Mouse (Mus musculus) kidney, postnatal 0 days (tissue): ENCODE results near the gene Cep128. TPM values are rescaled to one million over a fixed set of nuclear protein-coding genes. Genes with fewer than 3 reads are reported as not detected.

ENCODE experiments used
- ATAC-seq: fragments of 200-750 bp; cut with Nextera tagmentation; replicated peaks from 2 replicates; pipeline ENCODE4 v1.8.0; 2017; ENCODE audit warnings: low read depth, moderate number of reproducible peaks, moderate TSS enrichment, moderate library complexity; ENCODE audit not compliant: low FRiP score
- DNase-seq: peaks from one replicate; pipeline ENCODE4 v3.0.0-alpha.2; 2016; ENCODE audit warnings: low spot score
- H3K27ac ChIP-seq: fragments of 300-500 bp; sonication (generic); 2 replicates; pipeline ENCODE4 v1.5.1; 2014; ENCODE audit warnings: mild to moderate bottlenecking
- H3K27me3 ChIP-seq: fragments of 300-500 bp; sonication (generic); 2 replicates; pipeline ENCODE4 v1.6.1; 2014; ENCODE audit warnings: low read length, mixed read lengths; ENCODE audit not compliant: insufficient read depth
- H3K36me3 ChIP-seq: fragments of 300-500 bp; sonication (generic); 2 replicates; pipeline ENCODE4 v1.6.1; 2014; ENCODE audit warnings: low read length, mixed read lengths; ENCODE audit not compliant: insufficient read depth
- H3K4me1 ChIP-seq: fragments of 300-500 bp; sonication (generic); replicated peaks from 2 replicates; pipeline ENCODE4 v1.6.1; 2014; ENCODE audit warnings: antibody characterized with exemption, low read length, mixed read lengths; ENCODE audit not compliant: insufficient read depth
- H3K4me2 ChIP-seq: fragments of 300-500 bp; sonication (generic); 2 replicates; pipeline ENCODE4 v1.6.1; 2014; ENCODE audit warnings: mild to moderate bottlenecking, low read length, moderate library complexity, mixed read lengths
- H3K4me3 ChIP-seq: fragments of 300-500 bp; sonication (generic); replicated peaks from 2 replicates; pipeline ENCODE4 v1.5.1; 2014; ENCODE audit warnings: low read depth, low read length
- H3K9ac ChIP-seq: fragments of 300-500 bp; sonication (generic); 2 replicates; pipeline ENCODE4 v1.6.1; 2014; ENCODE audit warnings: low read depth, low read length
- H3K9me3 ChIP-seq: fragments of 300-500 bp; sonication (generic); replicated peaks from 2 replicates; pipeline ENCODE4 v1.6.1; 2016; ENCODE audit warnings: low read length, inconsistent platforms, mixed read lengths
- CTCF ChIP-seq: IDR thresholded peaks from 2 replicates; pipeline ENCODE4 v1.5.1; 2016; ENCODE audit warnings: antibody characterized with exemption, low read depth, mild to moderate bottlenecking, moderate library complexity
- WGBS: fragments of 180-500 bp; shearing (Covaris S2); extraction: QIAGEN DNeasy Blood & Tissue Kit; methylation state at CpG from one replicate; pipeline ENCODE4 v1.1.7; 2014; 5-methylcytosine and 5-hydroxymethylcytosine counted together
- polyA plus RNA-seq: library from polyadenylated mRNA; unstranded; fragments of >200 nt; fragmentation: Nextera tagmentation; extraction: Ambion mirVana; gene quantifications from 2 replicates; pipeline ENCODE4 v1.2.1, GENCODE M21; 2015

The Cep128 gene
- polyA plus RNA-seq, 1 experiment from 2014 or later: 2.9 TPM

- TF ChIP-seq CTCF: no peak
- DNase-seq (no peak), ATAC-seq (no peak)
- Histone ChIP-seq H3K27ac (no peak overlapping the region), H3K4me1 (no peaks in the 10 kb centered on the region), H3K36me3 (no peaks in the 10 kb centered on the region), H3K27me3 (no peaks in the 10 kb centered on the region), H3K4me3 (no peak overlapping the region), H3K4me2 (no peak overlapping the region), H3K9me3 (no peaks in the 10 kb centered on the region), H3K9ac (no peak overlapping the region)
- 79% methylated on average over 4 of the region's 4 CpGs for WGBS
These were observed 321.5 kb downstream of the Cep128 start for GRCm38 (mm10) chr12:91062681-91063080.

- no peak overlapping the region for H3K4me3 ChIP-seq
- no peaks in the 10 kb centered on the region for H3K4me1 ChIP-seq
- H3K9me3 ChIP-seq: no peaks in the 10 kb centered on the region
- DNase-seq (no peak), ATAC-seq (no peak)
- TF ChIP-seq CTCF: no peak
- no peak overlapping the region for H3K9ac ChIP-seq
- H3K27ac ChIP-seq: no peak overlapping the region
- H3K36me3 ChIP-seq: no peaks in the 10 kb centered on the region
- WGBS: 53% methylated on average over 12 of the region's 12 CpGs
- H3K4me2 ChIP-seq: no peak overlapping the region
- H3K27me3 ChIP-seq: no peaks in the 10 kb centered on the region
These were observed 324.4 kb downstream of the Cep128 start for GRCm38 (mm10) chr12:91059704-91060318.

GRCm38 (mm10) chr12:91056885-91057284, 327.3 kb downstream of the Cep128 start:
- no peak for TF ChIP-seq CTCF
- no peak overlapping the region for H3K9ac ChIP-seq
- no peaks in the 10 kb centered on the region for H3K4me1 ChIP-seq
- no peaks in the 10 kb centered on the region for H3K9me3 ChIP-seq
- 86% methylated on average over 10 of the region's 10 CpGs for WGBS
- H3K4me2 ChIP-seq: no peak overlapping the region
- no peaks in the 10 kb centered on the region for H3K27me3 ChIP-seq
- H3K4me3 ChIP-seq: no peak overlapping the region
- no peaks in the 10 kb centered on the region for H3K36me3 ChIP-seq
- ATAC-seq: no peak
- no peak for DNase-seq
- no peak overlapping the region for H3K27ac ChIP-seq

- Histone ChIP-seq H3K9me3 (no peaks in the 10 kb centered on the region), H3K27me3 (no peaks in the 10 kb centered on the region), H3K4me2 (no peak overlapping the region), H3K36me3 (no peaks in the 10 kb centered on the region), H3K4me3 (no peak overlapping the region), H3K4me1 (no peaks in the 10 kb centered on the region), H3K9ac (no peak overlapping the region), H3K27ac (no peak overlapping the region)
- no peak for ATAC-seq
- no peak for TF ChIP-seq CTCF
- no peak for DNase-seq
- 88% methylated on average over 3 of the region's 3 CpGs for WGBS
These were observed 331.9 kb downstream of the Cep128 start for GRCm38 (mm10) chr12:91052301-91052700.

- WGBS: 68% methylated on average over 9 of the region's 9 CpGs
- Histone ChIP-seq H3K4me2 (no peak overlapping the region), H3K36me3 (no peaks in the 10 kb centered on the region), H3K9me3 (no peaks in the 10 kb centered on the region), H3K27ac (no peak overlapping the region), H3K4me3 (no peak overlapping the region), H3K9ac (no peak overlapping the region), H3K27me3 (no peaks in the 10 kb centered on the region), H3K4me1 (no peaks in the 10 kb centered on the region)
- ATAC-seq (no peak), DNase-seq (peak; percentile 11)
- TF ChIP-seq CTCF: no peak
These were observed 333.4 kb downstream of the Cep128 start for GRCm38 (mm10) chr12:91050593-91051325.

- Histone ChIP-seq H3K27ac (no peak overlapping the region), H3K4me3 (no peak overlapping the region), H3K4me1 (no peaks in the 10 kb centered on the region), H3K9me3 (no peaks in the 10 kb centered on the region), H3K9ac (no peak overlapping the region), H3K4me2 (no peak overlapping the region), H3K36me3 (no peaks in the 10 kb centered on the region), H3K27me3 (no peaks in the 10 kb centered on the region)
- no peak for DNase-seq
- TF ChIP-seq CTCF: no peak
- no peak for ATAC-seq
- 79% methylated on average over 4 of the region's 4 CpGs for WGBS
These were observed 342.8 kb downstream of the Cep128 start for GRCm38 (mm10) chr12:91041363-91041762.
